Mouse (Mus musculus): ENCODE data around the gene Dap. TPM values are rescaled to one million over a fixed set of nuclear protein-coding genes. Genes with fewer than 3 reads are reported as not detected.

Dap gene
- total RNA-seq, 2 experiments from 2014 or later, result 5.5 to 6.4 TPM

- no peak for TF ChIP-seq CTCF (IDR thresholded peaks at IDR 0.05)
- Histone ChIP-seq H3K27ac (peak overlapping the region; percentile 87), H3K4me3 (peak overlapping the region; percentile 94)
- intact Hi-C loops (cut with DNase I), result no loop called here
- no peak for DNase-seq (ENCODE audit: extremely low spot score in 1 of 2, low spot score in 2 of 2)
Observed at GRCm38 (mm10) chr15:31223596-31224134, 449 bp upstream of the Dap start.

- Histone ChIP-seq H3K4me3 (peak overlapping the region; percentile 94), H3K27ac (peak overlapping the region; percentile 91)
- intact Hi-C loops (cut with DNase I), result no loop called here
Observed at GRCm38 (mm10) chr15:31224806-31225642, 910 bp downstream of the Dap start.

GRCm38 (mm10) chr15:31225643-31226325 lies 1.7 kb downstream of the Dap start:
- H3K27ac ChIP-seq, result no peak overlapping the region
- no peak for DNase-seq (ENCODE audit: extremely low spot score in 1 of 2, low spot score in 2 of 2)
- TF ChIP-seq CTCF (IDR thresholded peaks at IDR 0.05), result no peak
- H3K4me3 ChIP-seq, result no peak overlapping the region
- intact Hi-C loops (cut with DNase I), result no loop called here

More at GRCm38 (mm10) chr15:31224806-31225642, 910 bp downstream of the Dap start:
- no peak for TF ChIP-seq CTCF (IDR thresholded peaks at IDR 0.05)
- no peak for DNase-seq (ENCODE audit: extremely low spot score in 1 of 2, low spot score in 2 of 2)

- no peak for DNase-seq (ENCODE audit: extremely low spot score in 1 of 2, low spot score in 2 of 2)
- intact Hi-C loops (cut with DNase I), result no loop called here
- no peak overlapping the region for H3K27ac ChIP-seq
- no peak overlapping the region for H3K4me3 ChIP-seq
- TF ChIP-seq CTCF (IDR thresholded peaks at IDR 0.05), result no peak; the same call in 1 of the 2 replicates
Observed at GRCm38 (mm10) chr15:31226464-31226863, 2.4 kb downstream of the Dap start.

- intact Hi-C loops (cut with DNase I), result no loop called here
- no peak overlapping the region for H3K27ac ChIP-seq
- H3K4me3 ChIP-seq, result no peak overlapping the region
- TF ChIP-seq CTCF (IDR thresholded peaks at IDR 0.05), result no peak
- DNase-seq (ENCODE audit: extremely low spot score in 1 of 2, low spot score in 2 of 2), result no peak
Observed at GRCm38 (mm10) chr15:31227793-31228192, 3.7 kb downstream of the Dap start.

GRCm38 (mm10) chr15:31233006-31233405 lies 8.9 kb downstream of the Dap start:
- Histone ChIP-seq H3K27ac (no peak overlapping the region), H3K4me3 (no peak overlapping the region)
- intact Hi-C loops (cut with DNase I), result no loop called here
- TF ChIP-seq CTCF (IDR thresholded peaks at IDR 0.05), result no peak
- DNase-seq (ENCODE audit: extremely low spot score in 1 of 2, low spot score in 2 of 2), result no peak

- intact Hi-C loops (cut with DNase I), result no loop called here
- DNase-seq (ENCODE audit: extremely low spot score in 1 of 2, low spot score in 2 of 2), result no peak
- Histone ChIP-seq H3K4me3 (no peak overlapping the region), H3K27ac (no peak overlapping the region)
- no peak for TF ChIP-seq CTCF (IDR thresholded peaks at IDR 0.05)
Observed at GRCm38 (mm10) chr15:31235794-31236548, 11.9 kb downstream of the Dap start.

GRCm38 (mm10) chr15:31236549-31236907 lies 12.4 kb downstream of the Dap start:
- DNase-seq (ENCODE audit: extremely low spot score in 1 of 2, low spot score in 2 of 2), result no peak
- intact Hi-C loops (cut with DNase I), result no loop called here
- TF ChIP-seq CTCF (IDR thresholded peaks at IDR 0.05), result no peak
- H3K27ac ChIP-seq, result no peak overlapping the region
- no peak overlapping the region for H3K4me3 ChIP-seq

GRCm38 (mm10) chr15:31237368-31237767 lies 13.3 kb downstream of the Dap start:
- intact Hi-C loops (cut with DNase I), result no loop called here
- DNase-seq (ENCODE audit: extremely low spot score in 1 of 2, low spot score in 2 of 2), result no peak
- no peak overlapping the region for H3K27ac ChIP-seq
- TF ChIP-seq CTCF (IDR thresholded peaks at IDR 0.05), result no peak
- no peak overlapping the region for H3K4me3 ChIP-seq

GRCm38 (mm10) chr15:31237898-31238297 lies 13.8 kb downstream of the Dap start:
- Histone ChIP-seq H3K27ac (no peak overlapping the region), H3K4me3 (no peak overlapping the region)
- no peak for DNase-seq (ENCODE audit: extremely low spot score in 1 of 2, low spot score in 2 of 2)
- intact Hi-C loops (cut with DNase I), result no loop called here
- no peak for TF ChIP-seq CTCF (IDR thresholded peaks at IDR 0.05)

- no peak for DNase-seq (ENCODE audit: extremely low spot score in 1 of 2, low spot score in 2 of 2)
- TF ChIP-seq CTCF (IDR thresholded peaks at IDR 0.05), result no peak
- intact Hi-C loops (cut with DNase I), result no loop called here
- no peak overlapping the region for H3K27ac ChIP-seq
- H3K4me3 ChIP-seq, result no peak overlapping the region
Observed at GRCm38 (mm10) chr15:31238611-31239010, 14.5 kb downstream of the Dap start.

- DNase-seq (ENCODE audit: extremely low spot score in 1 of 2, low spot score in 2 of 2), result no peak
- intact Hi-C loops (cut with DNase I), result no loop called here
- Histone ChIP-seq H3K27ac (no peak overlapping the region), H3K4me3 (no peak overlapping the region)
- TF ChIP-seq CTCF (IDR thresholded peaks at IDR 0.05), result no peak
Observed at GRCm38 (mm10) chr15:31239713-31240112, 15.6 kb downstream of the Dap start.

Data from left cerebral cortex, adult 2 months (tissue).